Mouse (Mus musculus) naive thymus-derived CD4-positive, alpha-beta T cell, adult 2 months (primary cell): Measurements from ENCODE around the gene Hspa5.
"Not testable (repeated sequence)": the region's sequence is repeated elsewhere in the genome, so short reads cannot be mapped to it uniquely, and the experiment has no call there.

Experiments used
- DNase-seq: peaks from one replicate; pipeline ENCODE4 v3.0.0-alpha.2; 2011; ENCODE audit warnings: low read depth

Gene Hspa5

DNA sequence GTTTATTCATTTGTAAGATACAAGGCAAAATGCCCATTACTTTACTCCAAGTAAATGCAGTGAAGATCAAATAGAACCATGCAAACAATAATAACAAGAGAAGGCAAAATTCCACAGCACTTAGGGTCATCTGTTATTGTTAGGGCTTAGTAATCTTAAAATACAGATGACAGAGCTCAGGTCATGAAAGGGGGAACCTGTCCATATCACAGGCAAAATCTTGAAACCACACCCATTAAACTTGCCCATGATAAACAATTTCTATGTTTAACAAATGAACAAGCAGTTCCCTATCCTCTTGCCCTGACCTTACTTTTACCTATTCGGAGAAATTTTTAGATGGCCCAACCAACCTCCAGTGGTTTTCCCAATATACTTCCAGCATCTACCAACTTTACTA, 37.8 kb downstream of the Hspa5 start:
- DNase-seq: no peak

DNA sequence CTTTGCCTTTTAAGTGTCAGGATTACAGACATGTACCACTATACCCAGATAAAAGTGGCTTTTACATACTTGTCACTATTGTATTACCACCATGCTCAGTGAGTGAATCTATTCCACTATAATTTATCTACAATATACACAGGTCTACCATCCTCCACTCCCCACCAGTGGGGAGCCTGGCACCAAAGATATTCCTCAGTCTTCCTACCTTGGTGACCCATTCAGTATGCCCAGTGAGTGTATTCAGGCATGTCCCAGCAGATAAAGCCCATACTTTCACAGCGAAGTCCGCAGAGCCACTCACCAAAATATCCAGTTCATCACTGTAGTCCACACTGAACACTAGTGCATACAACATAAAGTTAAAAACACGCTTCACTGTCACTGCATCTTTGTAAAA, 39.0 kb downstream of the Hspa5 start:
- DNase-seq: no peak

DNA sequence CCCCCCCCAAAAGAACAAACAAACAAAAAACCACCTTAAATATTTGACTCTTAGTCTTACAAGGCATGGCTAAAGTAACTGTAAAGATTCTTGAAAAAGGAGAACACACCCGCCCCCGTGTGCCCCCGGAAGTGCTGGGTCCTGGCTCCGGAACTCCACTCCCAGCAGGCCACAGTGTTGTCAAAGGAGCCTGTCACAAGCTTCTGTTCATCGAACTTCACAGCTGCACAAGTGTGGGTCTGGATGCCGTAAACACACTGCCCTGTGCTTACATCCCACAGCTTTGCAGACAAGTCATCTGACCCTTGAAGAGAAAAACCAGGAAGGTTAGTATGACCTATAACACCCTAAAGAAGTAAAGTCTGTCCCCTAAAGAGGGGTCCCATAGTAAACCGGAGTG, 40.9 kb downstream of the Hspa5 start:
- no peak for DNase-seq

DNA sequence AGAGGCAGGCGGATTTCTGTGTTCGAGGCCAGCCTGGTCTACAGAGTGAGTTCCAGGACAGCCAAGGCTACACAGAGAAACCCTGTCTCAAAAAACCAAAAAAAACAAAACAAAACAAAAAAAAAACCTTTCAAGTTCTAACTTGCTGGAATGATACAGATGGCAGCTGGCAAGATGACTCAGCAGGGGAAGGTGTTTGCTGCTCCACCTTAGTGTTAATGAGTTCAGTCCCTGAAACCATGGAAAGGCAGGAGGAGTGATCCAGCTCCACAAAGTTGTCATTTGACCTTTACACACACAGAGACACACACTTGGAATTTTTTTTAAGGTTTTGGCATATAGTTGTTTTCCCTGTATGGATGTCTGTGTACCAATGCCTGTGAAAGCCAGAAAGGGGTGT, 44.1 kb downstream of the Hspa5 start:
- not testable (repeated sequence) for DNase-seq

DNA sequence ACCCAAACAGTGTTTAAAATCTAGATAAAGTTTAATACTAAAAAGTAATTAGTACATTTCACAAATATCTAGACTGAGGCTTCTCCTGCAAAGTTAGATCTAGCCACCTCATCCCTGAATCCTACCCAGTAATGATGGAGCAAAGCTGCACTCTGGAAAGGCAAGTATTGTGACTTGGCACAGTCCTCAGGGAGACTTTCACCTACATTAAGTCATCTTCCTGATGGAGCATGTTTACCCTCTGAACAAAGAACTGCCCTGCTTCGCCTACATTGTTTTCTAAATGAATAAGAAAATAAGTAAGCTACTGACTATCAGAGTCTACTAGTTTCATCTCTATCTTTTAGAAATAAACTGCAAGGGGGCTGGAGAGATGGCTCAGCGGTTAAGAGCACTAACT, 46.7 kb downstream of the Hspa5 start:
- DNase-seq: no peak

DNA sequence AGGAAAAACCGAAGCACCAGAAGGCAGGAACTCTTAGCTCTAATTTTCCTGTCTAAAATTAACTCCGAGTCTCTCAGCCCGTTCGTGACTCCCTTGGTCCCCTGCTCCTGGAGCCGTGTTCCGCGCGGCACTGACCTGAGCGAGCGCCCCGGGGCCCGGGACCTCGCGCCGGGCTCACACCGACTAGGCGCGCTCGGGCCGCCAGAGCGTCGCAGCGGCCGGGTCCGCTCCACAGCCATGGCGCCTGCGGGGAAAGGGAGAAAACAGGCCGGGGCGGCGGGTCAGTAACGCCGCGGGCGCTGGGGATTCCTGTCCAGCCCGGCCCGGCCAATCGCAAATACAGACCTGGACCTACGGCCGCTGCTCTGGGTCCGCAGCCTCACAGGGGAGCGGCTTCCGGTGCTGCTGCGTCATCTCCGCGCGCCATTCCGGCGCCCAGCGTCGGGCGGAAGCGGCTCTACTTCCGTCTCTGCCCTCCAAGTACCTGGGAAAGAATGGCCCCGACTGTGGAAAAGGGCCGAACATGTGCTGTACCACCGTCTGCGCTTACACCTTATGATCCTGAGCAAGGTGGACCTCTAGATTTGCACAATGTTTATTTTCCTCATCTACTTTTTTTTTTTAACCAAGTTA, 54.2 kb downstream of the Hspa5 start, which contains the start of gene Fbxw2:
Fbxw2 (minus strand) TSS at position 485 of the 633 bp plus-strand sequence.
- peak; percentile 91 for DNase-seq

DNA sequence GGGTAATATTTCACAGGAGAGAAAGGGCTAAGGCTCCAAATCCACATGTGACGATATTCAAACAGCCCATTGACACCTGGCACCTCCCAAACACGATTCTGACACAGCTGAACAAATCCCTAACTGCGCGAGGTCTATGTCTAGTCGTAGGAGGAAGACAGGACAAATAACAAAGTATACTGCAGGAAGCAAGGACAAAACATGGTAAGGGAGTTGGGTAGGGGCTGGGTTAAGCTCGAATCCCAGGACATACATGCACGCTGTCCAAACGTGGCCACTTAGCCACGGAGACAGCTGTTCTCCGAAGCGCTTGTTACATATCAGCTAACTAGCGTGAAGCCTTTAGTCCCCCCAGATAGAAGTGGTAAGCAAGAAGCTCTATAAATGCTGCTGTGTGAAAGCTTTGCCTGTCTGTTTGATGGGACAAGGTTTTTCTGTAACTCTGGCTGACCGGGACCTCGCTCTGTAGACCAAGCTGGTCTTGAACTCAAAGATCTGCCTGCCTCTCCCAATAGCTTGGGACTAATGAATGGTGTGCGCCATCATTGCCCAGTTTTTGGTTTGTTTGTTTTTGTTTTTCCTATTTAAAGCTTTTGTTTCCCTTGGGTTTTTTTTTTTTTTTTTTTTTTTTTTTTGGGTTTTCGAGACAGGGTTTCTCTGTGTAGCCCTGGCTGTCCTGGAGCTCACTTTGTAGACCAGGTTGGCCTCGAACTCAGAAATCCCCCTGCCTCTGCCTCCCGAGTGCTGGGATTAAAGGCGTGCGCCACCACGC, 54.9 kb downstream of the Hspa5 start:
- no peak for DNase-seq
